Mouse (Mus musculus): ENCODE measurements at regions not wholly inside any gene's neighbourhood (a gene's known extent, or its start where the extent isn't known, plus 50 kb on each side); places are given as distances from the start of the nearest gene placed in this dataset.

DNA sequence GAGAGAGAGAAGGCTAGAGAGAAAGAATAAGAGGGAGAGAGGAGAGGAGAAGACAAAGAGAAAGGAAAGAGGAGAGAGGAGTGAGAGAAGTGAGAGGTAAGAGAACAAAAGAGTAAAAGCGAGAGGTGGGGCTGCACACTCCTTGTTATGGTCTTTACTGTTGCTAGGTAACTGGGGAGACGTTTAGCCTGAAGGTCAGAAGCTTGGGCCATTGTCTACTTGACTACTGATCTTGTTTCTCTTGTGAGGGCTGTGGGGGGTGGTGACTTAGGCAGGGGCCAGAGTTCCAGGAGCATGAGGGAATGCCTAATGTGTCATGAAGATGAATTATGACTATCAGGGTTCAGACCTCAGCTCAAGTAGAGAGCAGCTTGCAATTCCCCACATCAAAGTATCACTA is 71.6 kb upstream of the Tusc1 start:
- no peaks in the 10 kb centered on the region for H3K36me3 ChIP-seq (replicated peaks; ENCODE audit: low read length)
- no peaks in the 10 kb centered on the region for H3K27me3 ChIP-seq (replicated peaks)
- no peaks in the 10 kb centered on the region for H3K4me1 ChIP-seq
- no peak for TF ChIP-seq FLI1 (IDR thresholded peaks at IDR 0.05; ENCODE audit: low read length)
- TF ChIP-seq GATA1 (IDR thresholded peaks at IDR 0.05; ENCODE audit: borderline replicate concordance, low read length), result no peak
- H3K4me3 ChIP-seq (replicated peaks), result no peak overlapping the region
- peaks cover 11% of the 10 kb centered on the region; the same call in 1 of the 2 replicates for H3K9me3 ChIP-seq

DNA sequence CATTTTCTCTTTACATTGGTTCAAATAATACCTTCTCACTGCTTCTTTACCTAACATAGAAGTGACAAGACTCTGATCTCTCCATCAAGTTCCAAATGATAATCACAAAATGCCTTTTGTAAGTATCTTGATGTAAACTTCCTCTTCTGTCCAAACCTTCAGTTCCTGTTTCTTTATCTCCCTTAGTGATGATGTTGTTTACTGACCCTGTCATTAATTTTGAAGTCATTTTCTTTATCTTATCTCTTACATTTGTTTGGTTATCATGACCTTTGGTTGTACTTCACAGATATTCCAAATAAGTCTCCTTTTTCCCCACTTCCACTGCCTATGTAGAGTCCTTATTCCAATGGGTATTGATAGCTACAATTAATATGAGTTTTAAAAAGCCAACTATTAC is 65.3 kb upstream of the Tusc1 start:
- Histone ChIP-seq H3K27me3 (replicated peaks) (no peaks in the 10 kb centered on the region), H3K9me3 (peaks cover 10% of the 10 kb centered on the region; the same call in 1 of the 2 replicates), H3K36me3 (replicated peaks; ENCODE audit: low read length) (no peaks in the 10 kb centered on the region), H3K4me3 (replicated peaks) (no peak overlapping the region), H3K4me1 (no peaks in the 10 kb centered on the region)
- TF ChIP-seq GATA1 (IDR thresholded peaks at IDR 0.05; ENCODE audit: borderline replicate concordance, low read length) (no peak), FLI1 (IDR thresholded peaks at IDR 0.05; ENCODE audit: low read length) (no peak)
